Mouse (Mus musculus): ENCODE data around the gene 1700016D06Rik.

DNA sequence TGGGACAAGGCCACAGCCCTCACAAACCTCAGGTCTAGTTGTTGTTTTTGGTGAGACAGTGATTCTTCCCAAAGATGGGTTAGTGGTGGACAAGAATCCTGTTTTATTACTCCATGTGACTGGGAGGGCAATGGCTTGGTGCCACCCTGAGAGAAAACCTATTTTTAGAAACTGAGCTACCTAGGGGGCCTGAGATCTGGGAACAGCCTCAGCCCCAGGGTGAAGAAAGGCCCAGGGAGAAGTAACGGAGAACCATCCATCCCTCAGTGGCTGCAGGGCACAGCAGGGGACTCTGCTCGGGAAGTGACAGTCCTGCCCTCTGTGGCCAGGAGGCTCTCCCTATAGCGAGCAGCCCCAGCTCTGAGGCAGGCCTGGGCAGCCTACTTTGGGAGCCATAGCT, 6.8 kb upstream of the 1700016D06Rik start:
- no peak for TF ChIP-seq CTCF (IDR thresholded peaks at IDR 0.05; ENCODE audit: low read depth)
- TF ChIP-seq EP300 (IDR thresholded peaks at IDR 0.05; ENCODE audit: low read depth) = no peak
